Mouse (Mus musculus): ENCODE measurements at regions not wholly inside any gene's neighbourhood (a gene's known extent, or its start where the extent isn't known, plus 50 kb on each side); places are given as distances from the start of the nearest gene placed in this dataset.
A peak's percentile ranks its signal among the peaks of the same experiment; 100 is the strongest.
"Not testable (repeated sequence)": the region's sequence is repeated elsewhere in the genome, so short reads cannot be mapped to it uniquely, and the experiment has no call there.

DNA sequence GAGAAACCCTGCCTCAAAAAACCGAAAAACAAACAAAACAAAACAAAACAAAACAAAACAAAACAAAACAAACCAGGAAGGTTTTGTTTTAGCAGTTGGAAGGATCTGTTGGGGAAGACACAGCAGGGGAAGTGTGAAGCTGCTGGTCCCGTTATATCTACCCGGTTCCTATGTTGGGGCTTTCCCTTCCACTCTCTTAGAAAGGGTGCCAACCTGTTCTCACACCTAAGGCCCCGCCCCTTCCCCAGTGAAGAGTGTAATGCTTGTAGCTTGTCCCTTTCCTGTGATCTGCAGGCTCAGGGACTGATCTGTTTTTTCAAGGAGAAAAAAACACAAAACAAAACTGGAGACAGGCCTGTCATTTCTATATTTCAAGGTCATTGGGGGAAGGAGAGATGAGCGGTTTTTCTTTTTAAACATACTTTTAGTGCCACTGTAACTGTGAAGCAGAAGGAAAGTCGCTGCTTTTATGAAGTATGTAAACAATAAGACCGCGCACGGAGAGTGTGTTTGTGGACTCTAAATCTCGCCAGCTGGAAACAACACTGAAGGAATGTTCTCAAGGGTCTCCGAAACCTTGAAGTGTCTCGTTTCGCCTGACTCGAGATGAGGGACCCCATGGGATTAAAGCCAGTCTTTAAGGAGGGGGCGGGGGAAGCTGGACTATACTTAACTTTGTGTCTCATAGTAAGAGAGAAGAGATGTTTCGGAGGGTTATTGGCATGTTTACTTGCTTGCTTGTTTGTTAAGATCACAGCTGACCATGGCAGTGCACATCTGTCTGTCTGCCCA is 256.1 kb downstream of the Prex1 start:
- H3K36me3 ChIP-seq (ENCODE audit: control insufficient read depth, insufficient read depth, low read length): no peaks in the 10 kb centered on the region
- no peak overlapping the region for H3K4me3 ChIP-seq (ENCODE audit: low read depth, low read length)
- H3K27me3 ChIP-seq (ENCODE audit: control insufficient read depth, insufficient read depth, low read length): no peaks in the 10 kb centered on the region
- peak overlapping the region; percentile 58 for H3K27ac ChIP-seq (ENCODE audit: low read length)
- H3K4me2 ChIP-seq (replicated peaks; ENCODE audit: low read depth, low read length): 0 out of 2 replicates have a peak overlapping the region, but pooled peaks have one; percentile 4
- ATAC-seq (ENCODE audit: insufficient number of reproducible peaks, insufficient read depth, low FRiP score, low read depth): peak; percentile 8; the same call in 1 of the 2 replicates
- WGBS: 36% methylated on average over 16 of the region's 16 CpGs
- no peaks in the 10 kb centered on the region for H3K9me3 ChIP-seq (ENCODE audit: control insufficient read depth, low read depth, low read length)
- H3K9ac ChIP-seq (replicated peaks; ENCODE audit: low read depth, low read length): no peak overlapping the region
- peaks cover 25% of the 10 kb centered on the region; the same call in 1 of the 2 replicates for H3K4me1 ChIP-seq (ENCODE audit: control insufficient read depth, insufficient read depth, low read length)

- not testable (repeated sequence) for ATAC-seq (ENCODE audit: insufficient number of reproducible peaks, insufficient read depth, low FRiP score, low read depth)
Measured at GRCm38 (mm10) chr2:166454160-166454888, 259.3 kb downstream of the Prex1 start.

DNA sequence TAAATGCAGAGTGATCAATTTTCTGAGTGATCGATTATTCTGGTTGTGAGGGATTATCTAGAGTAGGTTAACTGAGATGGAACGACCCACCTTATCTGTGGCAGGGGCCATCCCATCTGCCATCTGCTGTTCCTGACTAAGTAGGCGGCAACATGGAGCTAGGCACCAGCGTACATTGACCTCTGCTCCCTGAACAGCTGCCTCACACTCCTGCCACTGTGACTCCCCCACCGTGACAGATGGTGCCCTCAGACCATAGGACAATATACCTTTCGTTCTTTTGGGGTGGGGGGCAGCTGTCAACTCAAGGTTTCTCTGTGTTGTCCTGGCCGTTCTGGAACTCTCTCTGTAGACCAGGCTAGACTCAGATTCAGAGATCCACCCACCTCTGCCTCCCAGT is 262.7 kb downstream of the Prex1 start:
- H3K4me2 ChIP-seq (replicated peaks; ENCODE audit: low read depth, low read length): no peak overlapping the region
- no peak overlapping the region for H3K4me3 ChIP-seq (ENCODE audit: low read depth, low read length)
- no peak overlapping the region for H3K9ac ChIP-seq (replicated peaks; ENCODE audit: low read depth, low read length)
- no peak overlapping the region for H3K27ac ChIP-seq (ENCODE audit: low read length)
- no peak for ATAC-seq (ENCODE audit: insufficient number of reproducible peaks, insufficient read depth, low FRiP score, low read depth)
- 77% methylated on average over 7 of the region's 7 CpGs for WGBS
- no peaks in the 10 kb centered on the region for H3K36me3 ChIP-seq (ENCODE audit: control insufficient read depth, insufficient read depth, low read length)
- H3K27me3 ChIP-seq (ENCODE audit: control insufficient read depth, insufficient read depth, low read length): no peaks in the 10 kb centered on the region
- no peaks in the 10 kb centered on the region for H3K9me3 ChIP-seq (ENCODE audit: control insufficient read depth, low read depth, low read length)
- 0 out of 2 replicates have a peak, but pooled peaks cover 13% of the 10 kb centered on the region for H3K4me1 ChIP-seq (ENCODE audit: control insufficient read depth, insufficient read depth, low read length)

More at GRCm38 (mm10) chr2:166454160-166454888, 259.3 kb downstream of the Prex1 start:
- WGBS: 39% methylated on average over 2 of the region's 7 CpGs
- not testable (repeated sequence) for H3K9ac ChIP-seq (replicated peaks; ENCODE audit: low read depth, low read length); H3K27me3 ChIP-seq (ENCODE audit: control insufficient read depth, insufficient read depth, low read length); H3K36me3 ChIP-seq (ENCODE audit: control insufficient read depth, insufficient read depth, low read length); H3K4me2 ChIP-seq (replicated peaks; ENCODE audit: low read depth, low read length); H3K4me3 ChIP-seq (ENCODE audit: low read depth, low read length); H3K9me3 ChIP-seq (ENCODE audit: control insufficient read depth, low read depth, low read length)
- Histone ChIP-seq H3K27ac (ENCODE audit: low read length) (peak overlapping the region; percentile 78), H3K4me1 (ENCODE audit: control insufficient read depth, insufficient read depth, low read length) (peaks cover 16% of the 10 kb centered on the region; the same call in 1 of the 2 replicates)

DNA sequence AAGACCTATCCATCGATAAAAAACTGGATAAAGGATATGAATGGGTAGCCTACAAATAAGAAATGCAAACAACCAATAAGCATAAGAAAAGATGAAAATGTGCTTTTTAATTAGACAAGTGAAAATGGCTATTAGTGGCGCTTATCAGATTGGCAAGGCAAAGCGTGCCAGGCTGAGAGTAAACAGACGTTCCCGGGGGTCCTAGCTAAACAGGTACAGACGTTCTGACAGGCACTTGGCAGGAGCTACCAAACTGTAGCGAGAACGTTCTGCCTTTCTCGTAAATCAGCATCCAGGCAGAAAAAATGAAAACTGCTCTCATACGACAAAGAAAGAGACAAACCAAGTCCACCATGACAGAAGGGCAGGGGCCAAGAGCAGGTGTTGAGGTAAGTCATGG is 263.3 kb downstream of the Prex1 start:
- Histone ChIP-seq H3K9me3 (ENCODE audit: control insufficient read depth, low read depth, low read length) (no peaks in the 10 kb centered on the region), H3K4me3 (ENCODE audit: low read depth, low read length) (no peak overlapping the region), H3K36me3 (ENCODE audit: control insufficient read depth, insufficient read depth, low read length) (no peaks in the 10 kb centered on the region), H3K27me3 (ENCODE audit: control insufficient read depth, insufficient read depth, low read length) (no peaks in the 10 kb centered on the region), H3K27ac (ENCODE audit: low read length) (no peak overlapping the region), H3K9ac (replicated peaks; ENCODE audit: low read depth, low read length) (no peak overlapping the region), H3K4me2 (replicated peaks; ENCODE audit: low read depth, low read length) (no peak overlapping the region), H3K4me1 (ENCODE audit: control insufficient read depth, insufficient read depth, low read length) (0 out of 2 replicates have a peak, but pooled peaks cover 13% of the 10 kb centered on the region)
- ATAC-seq (ENCODE audit: insufficient number of reproducible peaks, insufficient read depth, low FRiP score, low read depth): no peak
- 57% methylated on average over 10 of the region's 10 CpGs for WGBS

DNA sequence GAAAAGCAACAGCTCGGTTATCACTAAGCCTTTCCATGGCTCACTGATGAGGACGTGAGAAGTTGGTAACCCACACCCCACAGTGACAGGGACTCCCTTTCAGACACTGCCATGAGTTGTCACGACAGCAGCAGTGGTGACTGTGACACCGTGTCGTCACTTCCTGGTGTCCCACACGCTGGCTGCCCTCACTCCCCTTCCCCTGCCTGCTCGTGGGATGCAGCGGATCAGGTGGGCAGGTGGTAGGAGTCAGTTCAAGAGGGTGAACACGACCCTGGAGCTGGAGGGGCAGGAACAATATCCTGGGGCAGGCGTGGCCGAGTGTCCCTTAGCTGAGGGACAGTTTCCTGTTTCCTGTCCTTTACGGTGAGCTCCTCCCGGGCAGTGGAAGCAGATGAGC is 264.9 kb downstream of the Prex1 start:
- Histone ChIP-seq H3K36me3 (ENCODE audit: control insufficient read depth, insufficient read depth, low read length) (no peaks in the 10 kb centered on the region), H3K4me2 (replicated peaks; ENCODE audit: low read depth, low read length) (no peak overlapping the region), H3K27me3 (ENCODE audit: control insufficient read depth, insufficient read depth, low read length) (no peaks in the 10 kb centered on the region), H3K27ac (ENCODE audit: low read length) (no peak overlapping the region), H3K4me3 (ENCODE audit: low read depth, low read length) (no peak overlapping the region), H3K4me1 (ENCODE audit: control insufficient read depth, insufficient read depth, low read length) (0 out of 2 replicates have a peak, but pooled peaks cover 10% of the 10 kb centered on the region), H3K9ac (replicated peaks; ENCODE audit: low read depth, low read length) (no peak overlapping the region), H3K9me3 (ENCODE audit: control insufficient read depth, low read depth, low read length) (no peaks in the 10 kb centered on the region)
- 63% methylated on average over 13 of the region's 13 CpGs for WGBS
- ATAC-seq (ENCODE audit: insufficient number of reproducible peaks, insufficient read depth, low FRiP score, low read depth): no peak

DNA sequence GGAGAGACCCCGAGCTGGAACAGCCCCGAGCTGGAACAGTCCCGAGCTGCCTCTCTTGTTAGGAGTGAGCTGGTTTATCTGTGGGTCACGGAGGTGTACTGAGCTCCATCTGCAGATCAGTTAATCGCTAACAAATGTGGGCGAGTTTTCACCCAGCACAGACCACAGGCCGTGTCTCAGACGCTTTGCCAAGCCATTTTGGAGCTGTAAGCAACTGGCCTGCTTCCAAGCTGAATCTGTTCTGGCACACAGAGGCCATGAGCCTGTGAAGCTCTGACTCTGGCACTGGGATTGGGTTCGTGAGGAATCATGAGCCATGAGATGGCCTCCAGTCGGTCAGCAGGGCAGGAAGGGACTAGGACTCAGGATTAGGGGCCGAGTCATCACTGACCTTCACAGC is 265.5 kb downstream of the Prex1 start:
- H3K4me2 ChIP-seq (replicated peaks; ENCODE audit: low read depth, low read length): no peak overlapping the region
- H3K27me3 ChIP-seq (ENCODE audit: control insufficient read depth, insufficient read depth, low read length): no peaks in the 10 kb centered on the region
- no peaks in the 10 kb centered on the region for H3K36me3 ChIP-seq (ENCODE audit: control insufficient read depth, insufficient read depth, low read length)
- H3K9ac ChIP-seq (replicated peaks; ENCODE audit: low read depth, low read length): no peak overlapping the region
- peak overlapping the region; percentile 63; the same call in 1 of the 2 replicates for H3K27ac ChIP-seq (ENCODE audit: low read length)
- no peaks in the 10 kb centered on the region for H3K9me3 ChIP-seq (ENCODE audit: control insufficient read depth, low read depth, low read length)
- H3K4me3 ChIP-seq (ENCODE audit: low read depth, low read length): no peak overlapping the region
- 0 out of 2 replicates have a peak, but pooled peaks cover 10% of the 10 kb centered on the region for H3K4me1 ChIP-seq (ENCODE audit: control insufficient read depth, insufficient read depth, low read length)
- ATAC-seq (ENCODE audit: insufficient number of reproducible peaks, insufficient read depth, low FRiP score, low read depth): no peak
- 47% methylated on average over 11 of the region's 11 CpGs for WGBS

DNA sequence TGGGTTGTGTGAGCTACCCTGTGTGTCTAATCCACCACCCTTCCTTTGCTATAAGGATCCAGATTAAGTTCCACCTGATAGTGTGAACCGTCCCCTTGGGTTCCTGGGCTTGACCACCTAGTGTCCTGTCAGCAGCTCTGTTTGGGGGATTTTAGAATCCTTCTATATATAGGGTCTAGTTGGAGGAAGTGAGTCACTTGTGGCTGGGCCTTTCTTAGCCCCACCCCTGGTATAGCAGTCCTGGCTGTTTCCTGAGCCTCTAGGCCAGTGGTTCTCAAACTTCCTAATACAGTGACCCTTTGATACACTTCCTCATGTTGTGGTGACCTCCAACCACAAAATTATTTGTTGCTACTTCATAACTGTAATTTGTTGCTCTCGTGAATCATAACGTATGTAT is 267.1 kb downstream of the Prex1 start:
- H3K36me3 ChIP-seq (ENCODE audit: control insufficient read depth, insufficient read depth, low read length): no peaks in the 10 kb centered on the region
- no peak overlapping the region for H3K27ac ChIP-seq (ENCODE audit: low read length)
- 83% methylated on average over 3 of the region's 3 CpGs for WGBS
- H3K4me1 ChIP-seq (ENCODE audit: control insufficient read depth, insufficient read depth, low read length): 0 out of 2 replicates have a peak, but pooled peaks cover 10% of the 10 kb centered on the region
- ATAC-seq (ENCODE audit: insufficient number of reproducible peaks, insufficient read depth, low FRiP score, low read depth): no peak
- no peaks in the 10 kb centered on the region for H3K27me3 ChIP-seq (ENCODE audit: control insufficient read depth, insufficient read depth, low read length)
- no peak overlapping the region for H3K4me3 ChIP-seq (ENCODE audit: low read depth, low read length)
- no peaks in the 10 kb centered on the region for H3K9me3 ChIP-seq (ENCODE audit: control insufficient read depth, low read depth, low read length)
- H3K4me2 ChIP-seq (replicated peaks; ENCODE audit: low read depth, low read length): no peak overlapping the region
- no peak overlapping the region for H3K9ac ChIP-seq (replicated peaks; ENCODE audit: low read depth, low read length)

DNA sequence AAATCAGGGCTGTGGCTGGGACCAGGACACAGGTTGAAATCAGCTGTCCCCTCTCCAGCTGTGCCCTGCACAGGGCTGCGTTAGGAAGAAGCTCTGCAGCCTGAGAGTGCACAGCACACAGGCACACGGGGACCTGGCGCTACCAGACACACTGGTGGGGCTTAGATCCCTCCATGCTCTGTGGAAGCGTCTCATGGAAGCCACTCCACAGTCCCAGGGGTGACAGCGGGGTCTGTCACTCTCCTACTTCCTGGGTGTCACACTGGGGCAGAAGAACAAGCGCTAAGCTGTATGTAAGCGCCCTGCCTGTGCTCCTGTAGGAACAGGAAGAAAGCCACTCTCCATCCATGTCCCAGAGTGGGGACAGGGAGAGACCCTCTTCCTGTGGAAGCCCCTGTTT is 267.8 kb downstream of the Prex1 start:
- not testable (repeated sequence) for H3K9ac ChIP-seq (replicated peaks; ENCODE audit: low read depth, low read length); H3K4me2 ChIP-seq (replicated peaks; ENCODE audit: low read depth, low read length); H3K4me3 ChIP-seq (ENCODE audit: low read depth, low read length); H3K27ac ChIP-seq (ENCODE audit: low read length); H3K27me3 ChIP-seq (ENCODE audit: control insufficient read depth, insufficient read depth, low read length); H3K36me3 ChIP-seq (ENCODE audit: control insufficient read depth, insufficient read depth, low read length); H3K4me1 ChIP-seq (ENCODE audit: control insufficient read depth, insufficient read depth, low read length); H3K9me3 ChIP-seq (ENCODE audit: control insufficient read depth, low read depth, low read length); ATAC-seq (ENCODE audit: insufficient number of reproducible peaks, insufficient read depth, low FRiP score, low read depth)
- WGBS: 60% methylated on average over 7 of the region's 7 CpGs

Measured in stomach, embryonic 14.5 days (tissue).